Mouse (Mus musculus) lung, adult 2 months (tissue): ENCODE measurements around the gene Jak2. TPM values are rescaled to one million over a fixed set of nuclear protein-coding genes. Genes with fewer than 3 reads are reported as not detected.

ENCODE experiments used
- DNase-seq: peaks from one replicate; pipeline ENCODE4 v3.0.0; 2022
- H3K4me1 ChIP-seq: fragments of 200-500 bp; 2 replicates; pipeline ENCODE4 v1.6.1; 2011; ENCODE audit warnings: low read length; ENCODE audit not compliant: control insufficient read depth, insufficient read depth
- H3K4me3 ChIP-seq: fragments of 200-500 bp; replicated peaks from 2 replicates; pipeline ENCODE3; 2011; ENCODE audit warnings: low read depth, mild to moderate bottlenecking, control low read depth, low read length; ENCODE audit errors: extremely low read depth
- CTCF ChIP-seq: fragments of 200-500 bp; IDR thresholded peaks from 2 replicates; pipeline ENCODE4 v1.5.1; 2011; ENCODE audit warnings: mild to moderate bottlenecking, low read length, control low read depth; ENCODE audit not compliant: insufficient read depth
- POLR2A ChIP-seq: fragments of 200-500 bp; IDR thresholded peaks from 2 replicates; pipeline ENCODE4 v1.6.1; 2011; ENCODE audit warnings: low read depth, mild to moderate bottlenecking, control low read depth, low read length, borderline replicate concordance; ENCODE audit errors: extremely low read depth
- WGBS: fragments of 180-500 bp; shearing (Covaris S2); methylation state at CpG from one replicate; pipeline ENCODE4 v1.1.7; 2018; 5-methylcytosine and 5-hydroxymethylcytosine counted together
- polyA plus RNA-seq: library from polyadenylated mRNA; depleted of rRNA; stranded (reverse); fragments of >200 nt; gene quantifications from 2 replicates; pipeline ENCODE4 v1.2.3, GENCODE M21; 2012

Gene Jak2
- polyA plus RNA-seq, 1 experiment: 8.9 TPM

GRCm38 (mm10) chr19:29291532-29291931, 39.9 kb downstream of the Jak2 start:
- DNase-seq: no peak
- 59% methylated on average over 14 of the region's 14 CpGs for WGBS
- TF ChIP-seq POLR2A (no peak), CTCF (no peak)

GRCm38 (mm10) chr19:29292546-29292945, 40.9 kb downstream of the Jak2 start:
- Histone ChIP-seq H3K4me3 (no peak overlapping the region), H3K4me1 (no peaks in the 10 kb centered on the region)
- no peak for DNase-seq
- WGBS: 54% methylated on average over 4 of the region's 4 CpGs
- no peak for TF ChIP-seq POLR2A

More at GRCm38 (mm10) chr19:29291532-29291931, 39.9 kb downstream of the Jak2 start:
- H3K4me3 ChIP-seq: no peak overlapping the region
- no peaks in the 10 kb centered on the region for H3K4me1 ChIP-seq

- no peak for TF ChIP-seq CTCF
- TF ChIP-seq POLR2A: no peak
- Histone ChIP-seq H3K4me1 (no peaks in the 10 kb centered on the region), H3K4me3 (no peak overlapping the region)
- WGBS: 74% methylated on average over 2 of the region's 2 CpGs
- DNase-seq: no peak
These were observed 43.1 kb downstream of the Jak2 start for GRCm38 (mm10) chr19:29294756-29295155.

- no peaks in the 10 kb centered on the region for H3K4me1 ChIP-seq
- no peak for DNase-seq
- TF ChIP-seq POLR2A: no peak
- TF ChIP-seq CTCF: no peak
- H3K4me3 ChIP-seq: no peak overlapping the region
These were observed 44.5 kb downstream of the Jak2 start for GRCm38 (mm10) chr19:29296166-29296565.

- 96% methylated on average over 1 of the region's 1 CpGs for WGBS
These were observed 45.7 kb downstream of the Jak2 start for GRCm38 (mm10) chr19:29297366-29297765.

GRCm38 (mm10) chr19:29300919-29301318, 49.3 kb downstream of the Jak2 start:
- Histone ChIP-seq H3K4me3 (no peak overlapping the region), H3K4me1 (no peaks in the 10 kb centered on the region)
- WGBS: 90% methylated on average over 13 of the region's 13 CpGs
- TF ChIP-seq POLR2A (no peak), CTCF (no peak)
- no peak for DNase-seq

More at GRCm38 (mm10) chr19:29297366-29297765, 45.7 kb downstream of the Jak2 start:
- TF ChIP-seq POLR2A (no peak), CTCF (no peak)
- H3K4me3 ChIP-seq: no peak overlapping the region
- no peaks in the 10 kb centered on the region for H3K4me1 ChIP-seq
- no peak for DNase-seq

GRCm38 (mm10) chr19:29302119-29302518, 50.5 kb downstream of the Jak2 start:
- TF ChIP-seq CTCF (no peak), POLR2A (no peak)
- WGBS: 86% methylated on average over 2 of the region's 2 CpGs
- no peak for DNase-seq

GRCm38 (mm10) chr19:29308832-29309231, 57.2 kb downstream of the Jak2 start:
- Histone ChIP-seq H3K4me3 (no peak overlapping the region), H3K4me1 (no peaks in the 10 kb centered on the region)
- TF ChIP-seq CTCF: no peak
- TF ChIP-seq POLR2A: no peak
- DNase-seq: no peak

More at GRCm38 (mm10) chr19:29302119-29302518, 50.5 kb downstream of the Jak2 start:
- H3K4me1 ChIP-seq: no peaks in the 10 kb centered on the region
- H3K4me3 ChIP-seq: no peak overlapping the region

- TF ChIP-seq CTCF: no peak
- WGBS: 93% methylated on average over 8 of the region's 8 CpGs
- no peak for DNase-seq
- Histone ChIP-seq H3K4me1 (no peaks in the 10 kb centered on the region), H3K4me3 (no peak overlapping the region)
These were observed 60.2 kb downstream of the Jak2 start for GRCm38 (mm10) chr19:29311791-29312190.

- TF ChIP-seq POLR2A: no peak
- WGBS: 73% methylated on average over 7 of the region's 7 CpGs
These were observed 61.0 kb downstream of the Jak2 start for GRCm38 (mm10) chr19:29312661-29313060.

GRCm38 (mm10) chr19:29323416-29324049, 71.9 kb downstream of the Jak2 start:
- WGBS: 57% methylated on average over 8 of the region's 8 CpGs
- Histone ChIP-seq H3K4me3 (no peak overlapping the region), H3K4me1 (no peaks in the 10 kb centered on the region)
- TF ChIP-seq CTCF: no peak
- TF ChIP-seq POLR2A: no peak
- no peak for DNase-seq

More at GRCm38 (mm10) chr19:29312661-29313060, 61.0 kb downstream of the Jak2 start:
- no peaks in the 10 kb centered on the region for H3K4me1 ChIP-seq
- no peak for DNase-seq
- no peak overlapping the region for H3K4me3 ChIP-seq
